Mouse (Mus musculus) heart, embryonic 13.5 days (tissue): ENCODE data around the gene Aadac. TPM values are rescaled to one million over a fixed set of nuclear protein-coding genes. Genes with fewer than 3 reads are reported as not detected.

Experiments used
- ATAC-seq: fragments of 200-750 bp; cut with Nextera tagmentation; 2 replicates; pipeline ENCODE4 v1.8.0; 2017; ENCODE audit warnings: moderate TSS enrichment; ENCODE audit not compliant: insufficient number of reproducible peaks, low FRiP score, low TSS enrichment; ENCODE audit errors: extremely low read depth
- H3K27ac ChIP-seq: fragments of 300-500 bp; sonication (generic); replicated peaks from 2 replicates; pipeline ENCODE4 v1.5.1; 2015; ENCODE audit warnings: moderate library complexity, mild to moderate bottlenecking, inconsistent platforms
- H3K27me3 ChIP-seq: fragments of 300-500 bp; sonication (generic); replicated peaks from 2 replicates; pipeline ENCODE4 v1.6.1; 2015; ENCODE audit warnings: mild to moderate bottlenecking, inconsistent platforms
- H3K36me3 ChIP-seq: fragments of 300-500 bp; sonication (generic); 2 replicates; pipeline ENCODE4 v1.6.1; 2015; ENCODE audit warnings: mild to moderate bottlenecking, inconsistent platforms
- H3K4me1 ChIP-seq: fragments of 300-500 bp; sonication (generic); 2 replicates; pipeline ENCODE4 v1.6.1; 2015; ENCODE audit warnings: inconsistent platforms
- H3K4me2 ChIP-seq: fragments of 300-500 bp; sonication (generic); 2 replicates; pipeline ENCODE4 v1.6.1; 2015; ENCODE audit warnings: inconsistent platforms, mild to moderate bottlenecking, moderate library complexity
- H3K4me3 ChIP-seq: fragments of 300-500 bp; sonication (generic); 2 replicates; pipeline ENCODE4 v1.5.1; 2015; ENCODE audit warnings: moderate library complexity, mild to moderate bottlenecking, inconsistent platforms
- H3K9ac ChIP-seq: fragments of 300-500 bp; sonication (generic); 2 replicates; pipeline ENCODE4 v1.6.1; 2015; ENCODE audit warnings: inconsistent platforms, mild to moderate bottlenecking, moderate library complexity
- H3K9me3 ChIP-seq: fragments of 300-500 bp; sonication (generic); 2 replicates; pipeline ENCODE4 v1.6.1; 2016; ENCODE audit warnings: inconsistent platforms
- WGBS: fragments of 180-500 bp; shearing (Covaris S2); methylation state at CpG from one replicate; pipeline ENCODE4 v1.1.7; 2015; ENCODE audit warnings: mixed read lengths; 5-methylcytosine and 5-hydroxymethylcytosine counted together
- polyA plus RNA-seq: library from polyadenylated mRNA; unstranded; fragments of >200 nt; fragmentation: Nextera tagmentation; extraction: Ambion mirVana; gene quantifications from 2 replicates; pipeline ENCODE4 v1.2.1, GENCODE M21; 2015

Aadac gene
- polyA plus RNA-seq, result 0.48 and 5.4 TPM in 2 replicates

GRCm38 (mm10) chr3:60025417-60025816 lies at the start of gene Aadac:
Gene Aadac (plus strand): TSS chr3:60025717.
- no peak for ATAC-seq
- WGBS, result 69% methylated on average over 1 of the region's 1 CpGs
- Histone ChIP-seq H3K36me3 (no peaks in the 10 kb centered on the region), H3K9me3 (no peaks in the 10 kb centered on the region), H3K27me3 (no peaks in the 10 kb centered on the region), H3K9ac (no peak within 1 kb of the TSS), H3K4me1 (no peaks in the 10 kb centered on the region), H3K27ac (no peak within 1 kb of the TSS), H3K4me3 (no peak within 1 kb of the TSS), H3K4me2 (no peak within 1 kb of the TSS)

- Histone ChIP-seq H3K27me3 (no peaks in the 10 kb centered on the region), H3K4me2 (no peak overlapping the region), H3K27ac (no peak overlapping the region), H3K36me3 (no peaks in the 10 kb centered on the region), H3K9ac (no peak overlapping the region), H3K4me3 (no peak overlapping the region), H3K4me1 (no peaks in the 10 kb centered on the region), H3K9me3 (no peaks in the 10 kb centered on the region)
- no peak for ATAC-seq
Measured at GRCm38 (mm10) chr3:60003622-60004021, 21.9 kb upstream of the Aadac start.

GRCm38 (mm10) chr3:60006443-60006842 lies 19.1 kb upstream of the Aadac start, which contains the start of gene Aadacl2:
Gene Aadacl2 (plus strand): TSS chr3:60006743.
- H3K9me3 ChIP-seq, result no peaks in the 10 kb centered on the region
- H3K9ac ChIP-seq, result no peak within 1 kb of the TSS
- H3K4me1 ChIP-seq, result no peaks in the 10 kb centered on the region
- H3K27ac ChIP-seq, result no peak within 1 kb of the TSS
- no peak for ATAC-seq
- no peak within 1 kb of the TSS for H3K4me3 ChIP-seq
- H3K36me3 ChIP-seq, result no peaks in the 10 kb centered on the region
- H3K27me3 ChIP-seq, result no peaks in the 10 kb centered on the region
- no peak within 1 kb of the TSS for H3K4me2 ChIP-seq
- 45% methylated on average over 1 of the region's 1 CpGs for WGBS

GRCm38 (mm10) chr3:60031511-60031910 lies 6.0 kb downstream of the Aadac start:
- H3K27me3 ChIP-seq, result no peaks in the 10 kb centered on the region
- no peaks in the 10 kb centered on the region for H3K9me3 ChIP-seq
- H3K4me1 ChIP-seq, result no peaks in the 10 kb centered on the region
- H3K4me3 ChIP-seq, result no peak overlapping the region
- no peak overlapping the region for H3K9ac ChIP-seq
- no peaks in the 10 kb centered on the region for H3K36me3 ChIP-seq
- H3K4me2 ChIP-seq, result no peak overlapping the region
- no peak overlapping the region for H3K27ac ChIP-seq
- WGBS, result 70% methylated on average over 4 of the region's 4 CpGs
- no peak for ATAC-seq

DNA sequence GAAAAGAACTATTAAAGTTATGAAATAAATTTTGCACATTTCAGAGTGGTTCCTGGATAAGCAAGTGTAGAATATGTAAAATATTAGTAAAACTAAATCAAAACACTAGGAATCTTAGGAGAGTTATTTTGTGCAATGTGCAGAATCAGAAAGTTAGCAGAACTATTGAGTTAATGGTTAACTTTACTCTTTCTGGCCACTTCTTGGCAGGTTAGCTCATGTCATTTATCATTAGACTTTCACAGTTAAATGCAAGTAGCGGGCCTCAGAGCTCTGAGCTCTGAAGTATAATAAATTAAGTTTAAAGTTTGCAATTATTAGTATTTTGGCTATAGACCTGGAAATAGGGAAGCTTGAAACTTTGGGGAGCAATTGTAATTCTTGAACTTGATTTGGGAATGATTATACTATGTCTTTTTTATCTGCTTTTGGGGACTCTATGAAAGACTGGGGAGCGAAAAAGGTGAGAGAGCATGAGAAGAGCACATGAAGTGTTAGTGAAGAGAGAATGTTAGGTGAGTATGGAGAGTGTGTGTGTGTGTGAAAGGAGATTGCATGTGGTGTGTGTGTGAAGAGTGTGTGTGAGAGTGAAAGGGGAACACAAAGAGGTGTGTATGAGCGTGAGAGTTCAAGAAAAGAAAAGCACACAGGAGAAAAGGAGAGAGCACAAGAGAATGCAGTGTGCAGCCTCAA lies 20.9 kb downstream of the Aadac start:
- no peaks in the 10 kb centered on the region for H3K36me3 ChIP-seq
- no peaks in the 10 kb centered on the region for H3K27me3 ChIP-seq
- no peaks in the 10 kb centered on the region for H3K4me1 ChIP-seq
- no peak overlapping the region for H3K9ac ChIP-seq
- WGBS, result 74% methylated on average over 3 of the region's 3 CpGs
- no peak overlapping the region for H3K4me2 ChIP-seq
- H3K4me3 ChIP-seq, result no peak overlapping the region
- no peaks in the 10 kb centered on the region for H3K9me3 ChIP-seq
- H3K27ac ChIP-seq, result no peak overlapping the region
- ATAC-seq, result no peak

DNA sequence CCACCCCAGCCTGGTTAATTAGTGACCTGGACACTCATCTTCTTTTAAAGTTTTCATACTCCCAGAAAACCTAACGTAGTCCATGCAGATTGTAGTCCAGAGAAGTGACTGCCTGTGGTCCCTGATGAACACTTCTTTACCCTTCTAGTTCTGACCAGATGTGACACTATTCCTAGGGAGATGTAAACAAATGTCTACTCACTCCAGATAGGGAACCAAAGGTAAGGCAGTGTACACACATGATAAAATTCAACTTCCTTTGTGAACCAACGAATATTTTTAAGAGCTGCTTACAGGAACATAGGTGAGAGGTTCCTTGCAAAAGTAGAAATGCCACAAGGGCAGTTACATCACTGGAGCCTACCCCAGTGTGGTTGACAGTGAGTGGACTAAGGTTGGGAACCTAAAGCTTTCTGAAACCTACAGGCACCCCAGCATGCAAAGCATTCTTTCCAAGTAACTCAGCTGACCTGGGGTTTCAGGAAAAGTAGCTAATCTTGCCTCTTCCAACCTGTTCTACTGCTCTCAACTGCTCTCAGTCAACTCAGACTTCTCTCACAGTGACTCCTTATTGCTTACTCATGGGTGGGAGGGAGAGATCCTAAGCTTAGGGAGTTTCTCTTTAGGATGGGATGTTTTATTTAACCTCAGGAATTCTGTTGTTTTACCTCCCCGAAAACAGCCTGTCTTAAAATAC lies 27.9 kb downstream of the Aadac start:
- Histone ChIP-seq H3K9ac (no peak overlapping the region), H3K4me2 (no peak overlapping the region), H3K9me3 (no peaks in the 10 kb centered on the region), H3K4me1 (no peaks in the 10 kb centered on the region), H3K36me3 (no peaks in the 10 kb centered on the region), H3K27ac (no peak overlapping the region), H3K4me3 (no peak overlapping the region), H3K27me3 (no peaks in the 10 kb centered on the region)
- ATAC-seq, result no peak
- WGBS, result 63% methylated on average over 3 of the region's 3 CpGs

GRCm38 (mm10) chr3:60053931-60054330 lies 28.4 kb downstream of the Aadac start:
- Histone ChIP-seq H3K36me3 (no peaks in the 10 kb centered on the region), H3K4me3 (no peak overlapping the region), H3K9ac (no peak overlapping the region), H3K27me3 (no peaks in the 10 kb centered on the region), H3K4me1 (no peaks in the 10 kb centered on the region), H3K9me3 (no peaks in the 10 kb centered on the region), H3K4me2 (no peak overlapping the region), H3K27ac (no peak overlapping the region)
- WGBS, result 75% methylated on average over 2 of the region's 2 CpGs
- no peak for ATAC-seq

DNA sequence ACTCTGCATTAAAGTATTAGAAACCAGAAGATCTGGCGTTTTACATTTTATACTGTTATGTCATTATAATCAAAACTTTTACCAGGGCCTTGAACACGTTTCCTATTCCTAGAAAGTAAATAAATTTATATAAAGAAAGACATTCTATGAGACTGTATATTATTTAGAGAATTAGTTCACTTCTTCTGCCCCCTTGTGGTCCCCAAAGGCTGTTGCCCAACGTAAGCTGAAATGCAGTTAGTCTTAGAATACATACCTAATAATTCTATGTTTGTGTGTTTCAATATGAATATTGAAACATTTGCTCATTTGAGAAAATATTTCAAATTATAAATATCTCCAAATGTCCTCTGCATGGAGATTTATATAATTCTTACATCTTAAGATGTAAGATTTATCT lies 30.9 kb downstream of the Aadac start:
- Histone ChIP-seq H3K27me3 (no peaks in the 10 kb centered on the region), H3K36me3 (no peaks in the 10 kb centered on the region), H3K4me3 (no peak overlapping the region), H3K9ac (no peak overlapping the region), H3K4me2 (no peak overlapping the region), H3K4me1 (no peaks in the 10 kb centered on the region), H3K27ac (no peak overlapping the region), H3K9me3 (no peaks in the 10 kb centered on the region)
- WGBS, result 26% methylated on average over 3 of the region's 3 CpGs
- ATAC-seq, result no peak

- no peaks in the 10 kb centered on the region for H3K9me3 ChIP-seq
- no peaks in the 10 kb centered on the region for H3K27me3 ChIP-seq
- no peak for ATAC-seq
- no peak overlapping the region for H3K27ac ChIP-seq
- no peak overlapping the region for H3K4me3 ChIP-seq
- no peaks in the 10 kb centered on the region for H3K36me3 ChIP-seq
- H3K9ac ChIP-seq, result no peak overlapping the region
- WGBS, result 76% methylated on average over 2 of the region's 2 CpGs
- no peak overlapping the region for H3K4me2 ChIP-seq
- H3K4me1 ChIP-seq, result no peaks in the 10 kb centered on the region
Measured at GRCm38 (mm10) chr3:60057070-60057808, 31.7 kb downstream of the Aadac start.

DNA sequence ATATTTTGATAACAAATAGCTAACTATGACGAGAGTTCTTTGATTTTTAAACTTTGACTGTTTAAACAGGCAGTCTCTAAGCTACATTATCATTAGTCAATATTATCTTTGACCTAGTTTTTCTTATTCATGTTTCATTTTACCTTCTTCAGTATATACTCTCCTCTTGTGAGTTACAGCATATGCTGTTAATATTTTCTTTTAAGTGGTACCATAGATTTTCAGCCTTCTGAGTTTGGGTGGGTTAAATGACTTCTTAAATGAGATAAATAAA lies 32.2 kb downstream of the Aadac start:
- H3K4me2 ChIP-seq, result no peak overlapping the region
- H3K36me3 ChIP-seq, result no peaks in the 10 kb centered on the region
- H3K27ac ChIP-seq, result no peak overlapping the region
- no peaks in the 10 kb centered on the region for H3K9me3 ChIP-seq
- WGBS, result 46% methylated on average over 1 of the region's 1 CpGs
- H3K27me3 ChIP-seq, result no peaks in the 10 kb centered on the region
- H3K4me1 ChIP-seq, result no peaks in the 10 kb centered on the region
- H3K4me3 ChIP-seq, result no peak overlapping the region
- no peak overlapping the region for H3K9ac ChIP-seq
- ATAC-seq, result no peak

DNA sequence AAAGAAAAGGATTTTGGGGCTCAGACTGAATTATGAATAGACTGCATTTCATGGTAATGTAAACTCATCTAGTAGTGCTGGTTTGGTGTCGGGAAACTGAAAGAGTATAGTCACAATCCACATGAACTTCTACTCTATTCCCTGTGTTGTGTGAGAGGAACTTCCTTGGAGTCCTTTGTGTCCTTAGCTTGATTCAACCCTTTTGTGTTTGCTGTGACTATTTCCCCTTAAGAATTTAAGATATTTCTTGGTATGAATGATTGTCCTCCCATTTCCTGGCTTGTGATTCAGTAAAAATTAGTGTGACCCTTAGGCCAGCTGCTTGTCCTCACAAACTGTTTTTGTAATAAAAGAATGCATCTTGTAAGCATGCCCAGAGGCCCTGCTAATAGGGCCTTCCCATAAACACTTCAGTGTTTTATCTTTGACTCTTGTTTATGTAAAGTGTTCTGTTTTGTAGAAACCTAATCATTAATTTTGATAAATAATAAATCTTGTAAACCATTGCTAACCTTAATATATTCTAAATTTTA lies 53.4 kb downstream of the Aadac start:
- H3K9me3 ChIP-seq, result no peaks in the 10 kb centered on the region
- H3K4me2 ChIP-seq, result no peak overlapping the region
- no peaks in the 10 kb centered on the region for H3K27me3 ChIP-seq
- no peaks in the 10 kb centered on the region for H3K36me3 ChIP-seq
- no peak overlapping the region for H3K4me3 ChIP-seq
- peaks cover 10% of the 10 kb centered on the region for H3K4me1 ChIP-seq
- WGBS, result 69% methylated on average over 1 of the region's 1 CpGs
- H3K9ac ChIP-seq, result no peak overlapping the region
- ATAC-seq, result no peak
- no peak overlapping the region for H3K27ac ChIP-seq
